Mouse (Mus musculus) thymus, adult 18-20 months (tissue): Measurements from ENCODE around the gene Gnptg.
"Not testable (repeated sequence)": the region's sequence is repeated elsewhere in the genome, so short reads cannot be mapped to it uniquely, and the experiment has no call there.

ENCODE experiments used
- DNase-seq, 2 experiments: peaks; one replicate each; pipeline ENCODE4 v3.0.0; 2022; ENCODE audit warnings: mixed read lengths in 2 of 2

Gene Gnptg

GRCm38 (mm10) chr17:25243131-25243780, 3.3 kb upstream of the Gnptg start:
- no peak for DNase-seq

- no peak for DNase-seq
These were observed 4.3 kb downstream of the Gnptg start for GRCm38 (mm10) chr17:25235635-25236034.

- not testable (repeated sequence) for DNase-seq
These were observed 8.3 kb downstream of the Gnptg start for GRCm38 (mm10) chr17:25231621-25232020.

- no peak for DNase-seq
These were observed 9.2 kb downstream of the Gnptg start for GRCm38 (mm10) chr17:25230700-25231099.

- not testable (repeated sequence) for DNase-seq
These were observed 9.8 kb downstream of the Gnptg start for GRCm38 (mm10) chr17:25230014-25230655.

- DNase-seq = no peak
These were observed 11.9 kb downstream of the Gnptg start for GRCm38 (mm10) chr17:25227991-25228390.

GRCm38 (mm10) chr17:25225659-25226058, 14.3 kb downstream of the Gnptg start:
- no peak for DNase-seq

- DNase-seq = peak in 1 of 2 experiments; percentile 59
These were observed 15.2 kb downstream of the Gnptg start for GRCm38 (mm10) chr17:25224586-25225222.

- no peak for DNase-seq
These were observed 16.8 kb downstream of the Gnptg start for GRCm38 (mm10) chr17:25222951-25223601.

GRCm38 (mm10) chr17:25222504-25222940, 17.4 kb downstream of the Gnptg start:
- DNase-seq = peak; percentile 49 to 65

- DNase-seq = peak; percentile 66 to 76
These were observed 18.0 kb downstream of the Gnptg start for GRCm38 (mm10) chr17:25221821-25222503.

- DNase-seq = no peak
These were observed 19.2 kb downstream of the Gnptg start for GRCm38 (mm10) chr17:25220746-25221145.

GRCm38 (mm10) chr17:25219492-25220295, 20.2 kb downstream of the Gnptg start:
- peak in 1 of 2 experiments; percentile 44 for DNase-seq

- no peak for DNase-seq
These were observed 21.0 kb downstream of the Gnptg start for GRCm38 (mm10) chr17:25218967-25219366.

- no peak for DNase-seq
These were observed 24.5 kb downstream of the Gnptg start for GRCm38 (mm10) chr17:25215431-25215830.

- DNase-seq = no peak
These were observed 28.2 kb downstream of the Gnptg start for GRCm38 (mm10) chr17:25211705-25212104.

GRCm38 (mm10) chr17:25210680-25211466, 29.1 kb downstream of the Gnptg start:
- DNase-seq = no peak

- no peak for DNase-seq
These were observed 29.9 kb downstream of the Gnptg start for GRCm38 (mm10) chr17:25210006-25210405.

GRCm38 (mm10) chr17:25202401-25202800, 37.5 kb downstream of the Gnptg start:
- DNase-seq = no peak

- DNase-seq = no peak
These were observed 50.8 kb downstream of the Gnptg start for GRCm38 (mm10) chr17:25189091-25189490.
